Mouse (Mus musculus) frontal cortex, postnatal 25 days (tissue): ENCODE measurements at regions not wholly inside any gene's neighbourhood (a gene's known extent, or its start where the extent isn't known, plus 50 kb on each side); places are given as distances from the start of the nearest gene placed in this dataset.
A peak's percentile ranks its signal among the peaks of the same experiment; 100 is the strongest.

Source experiments
- DNase-seq, 2 experiments: peaks; one replicate each; pipeline ENCODE4 v3.0.0; 2022; ENCODE audit warnings: low spot score in 2 of 2

- peak; percentile 23 to 37 for DNase-seq
Measured at GRCm38 (mm10) chr11:55974224-55974875, 66.5 kb downstream of the Nmur2 start.

- DNase-seq, result no peak
Measured at GRCm38 (mm10) chr11:55966580-55966979, 74.2 kb downstream of the Nmur2 start.

GRCm38 (mm10) chr11:55958372-55958771 lies 82.4 kb downstream of the Nmur2 start:
- peak in 1 of 2 experiments; percentile 10 for DNase-seq

GRCm38 (mm10) chr11:55957355-55957754 lies 83.5 kb downstream of the Nmur2 start:
- DNase-seq, result no peak

- no peak for DNase-seq
Measured at GRCm38 (mm10) chr11:55953696-55954095, 87.1 kb downstream of the Nmur2 start.

- no peak for DNase-seq
Measured at GRCm38 (mm10) chr11:55949596-55949995, 91.2 kb downstream of the Nmur2 start.

- no peak for DNase-seq
Measured at GRCm38 (mm10) chr11:55946629-55947240, 94.1 kb downstream of the Nmur2 start.

GRCm38 (mm10) chr11:55946028-55946427 lies 94.8 kb downstream of the Nmur2 start:
- DNase-seq, result no peak

- DNase-seq, result no peak
Measured at GRCm38 (mm10) chr11:55939983-55940382, 100.8 kb downstream of the Nmur2 start.

- DNase-seq, result no peak
Measured at GRCm38 (mm10) chr11:55926366-55926765, 114.4 kb downstream of the Nmur2 start.

GRCm38 (mm10) chr11:55919066-55919465 lies 121.7 kb downstream of the Nmur2 start:
- DNase-seq, result no peak

- no peak for DNase-seq
Measured at GRCm38 (mm10) chr11:55918411-55918810, 122.4 kb downstream of the Nmur2 start.

- no peak for DNase-seq
Measured at GRCm38 (mm10) chr11:55897506-55897905, 143.3 kb downstream of the Nmur2 start.

GRCm38 (mm10) chr11:55890161-55890560 lies 150.6 kb downstream of the Nmur2 start:
- no peak for DNase-seq

GRCm38 (mm10) chr11:55878631-55879030 lies 162.2 kb downstream of the Nmur2 start:
- DNase-seq, result no peak

- DNase-seq, result no peak
Measured at GRCm38 (mm10) chr11:55867141-55867540, 173.7 kb downstream of the Nmur2 start.

GRCm38 (mm10) chr11:55859230-55859629 lies 181.6 kb downstream of the Nmur2 start:
- DNase-seq, result no peak

GRCm38 (mm10) chr11:55820479-55820878 lies 212.5 kb upstream of the Glra1 start:
- no peak for DNase-seq

GRCm38 (mm10) chr11:55816566-55816965 lies 208.6 kb upstream of the Glra1 start:
- DNase-seq, result no peak

GRCm38 (mm10) chr11:55810685-55811084 lies 202.7 kb upstream of the Glra1 start:
- no peak for DNase-seq

GRCm38 (mm10) chr11:55791195-55791865 lies 183.3 kb upstream of the Glra1 start:
- DNase-seq, result no peak

GRCm38 (mm10) chr11:55789638-55790037 lies 181.6 kb upstream of the Glra1 start:
- no peak for DNase-seq

- no peak for DNase-seq
Measured at GRCm38 (mm10) chr11:55781044-55781443, 173.0 kb upstream of the Glra1 start.
